Mouse (Mus musculus): ENCODE measurements around the gene Plcl2.

DNA sequence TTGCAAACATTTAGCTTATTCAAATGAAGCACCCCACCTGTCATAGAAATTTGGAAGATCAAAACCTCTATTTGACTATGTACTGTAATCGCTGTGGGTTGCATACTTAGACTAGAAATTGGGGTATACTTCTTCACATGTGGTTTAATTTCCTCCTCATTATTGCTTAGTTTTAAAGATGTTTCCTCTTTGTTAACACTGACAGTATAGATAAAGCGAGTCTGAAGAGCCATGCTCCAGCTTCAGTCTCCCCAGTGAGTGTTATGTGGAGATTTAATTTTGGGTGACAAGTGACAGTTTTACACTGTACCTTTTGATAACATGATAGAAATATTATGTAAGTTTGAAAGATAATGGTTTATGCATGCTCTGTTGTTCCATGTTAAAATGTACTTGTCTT, 59.6 kb downstream of the Plcl2 start:
- TF ChIP-seq POLR2A (IDR thresholded peaks at IDR 0.05; ENCODE audit: low read depth, low read length) (no peak), CTCF (conservative IDR thresholded peaks at IDR 0.05; ENCODE audit: insufficient read depth, insufficient read length, low read depth, low read length) (no peak)

Measured in kidney, adult 2 months (tissue).